Mouse (Mus musculus): ENCODE data around the gene Cep170b.

GRCm38 (mm10) chr12:112791026-112791425 lies 70.8 kb downstream of the Cep170b start:
- no peak for TF ChIP-seq CTCF (IDR thresholded peaks at IDR 0.05; ENCODE audit: control insufficient read depth, insufficient read depth, low read length)
- no peak for TF ChIP-seq POLR2A (IDR thresholded peaks at IDR 0.05; ENCODE audit: borderline replicate concordance, control insufficient read depth, low read depth, low read length)

Data from bone marrow, adult 2 months (tissue).